Mouse (Mus musculus) Muller cell, postnatal 12 days (primary cell): Measurements from ENCODE around the gene Tubgcp5.

Experiments
- DNase-seq: peaks from one replicate; pipeline ENCODE4 v3.0.0-alpha.2; 2015; ENCODE audit errors: inconsistent ontology term

The Tubgcp5 gene

GRCm38 (mm10) chr7:55852787-55853186 lies 58.8 kb downstream of the Tubgcp5 start:
- DNase-seq, result peak; percentile 74

GRCm38 (mm10) chr7:55855597-55855996 lies 61.6 kb downstream of the Tubgcp5 start:
- no peak for DNase-seq

GRCm38 (mm10) chr7:55856741-55857140 lies 62.8 kb downstream of the Tubgcp5 start:
- DNase-seq, result no peak

- DNase-seq, result no peak
These were observed 63.8 kb downstream of the Tubgcp5 start for GRCm38 (mm10) chr7:55857729-55858128.

GRCm38 (mm10) chr7:55858836-55859517 lies 65.0 kb downstream of the Tubgcp5 start:
- DNase-seq, result peak; percentile 74

- DNase-seq, result peak; percentile 62
These were observed 65.5 kb downstream of the Tubgcp5 start for GRCm38 (mm10) chr7:55859518-55859872.

GRCm38 (mm10) chr7:55859956-55860355 lies 66.0 kb downstream of the Tubgcp5 start:
- DNase-seq, result peak; percentile 82

- peak; percentile 50 for DNase-seq
These were observed 67.2 kb downstream of the Tubgcp5 start for GRCm38 (mm10) chr7:55861175-55861574.

GRCm38 (mm10) chr7:55865044-55865443 lies 71.1 kb downstream of the Tubgcp5 start:
- no peak for DNase-seq

GRCm38 (mm10) chr7:55865750-55866416 lies 71.9 kb downstream of the Tubgcp5 start:
- no peak for DNase-seq

- no peak for DNase-seq
These were observed 74.3 kb downstream of the Tubgcp5 start for GRCm38 (mm10) chr7:55868247-55868646.

- no peak for DNase-seq
These were observed 75.3 kb downstream of the Tubgcp5 start for GRCm38 (mm10) chr7:55869220-55869619.

- peak; percentile 81 for DNase-seq
These were observed 76.5 kb downstream of the Tubgcp5 start for GRCm38 (mm10) chr7:55870340-55871020.

GRCm38 (mm10) chr7:55871476-55871875 lies 77.5 kb downstream of the Tubgcp5 start:
- no peak for DNase-seq

- no peak for DNase-seq
These were observed 80.7 kb downstream of the Tubgcp5 start for GRCm38 (mm10) chr7:55874703-55875102.

GRCm38 (mm10) chr7:55877721-55878120 lies 83.8 kb downstream of the Tubgcp5 start:
- no peak for DNase-seq

GRCm38 (mm10) chr7:55880882-55881281 lies 86.9 kb downstream of the Tubgcp5 start:
- no peak for DNase-seq
